Mouse (Mus musculus): ENCODE measurements at regions not wholly inside any gene's neighbourhood (a gene's known extent, or its start where the extent isn't known, plus 50 kb on each side); places are given as distances from the start of the nearest gene placed in this dataset.
A peak's percentile ranks its signal among the peaks of the same experiment; 100 is the strongest.
"Not testable (repeated sequence)": the region's sequence is repeated elsewhere in the genome, so short reads cannot be mapped to it uniquely, and the experiment has no call there.

DNA sequence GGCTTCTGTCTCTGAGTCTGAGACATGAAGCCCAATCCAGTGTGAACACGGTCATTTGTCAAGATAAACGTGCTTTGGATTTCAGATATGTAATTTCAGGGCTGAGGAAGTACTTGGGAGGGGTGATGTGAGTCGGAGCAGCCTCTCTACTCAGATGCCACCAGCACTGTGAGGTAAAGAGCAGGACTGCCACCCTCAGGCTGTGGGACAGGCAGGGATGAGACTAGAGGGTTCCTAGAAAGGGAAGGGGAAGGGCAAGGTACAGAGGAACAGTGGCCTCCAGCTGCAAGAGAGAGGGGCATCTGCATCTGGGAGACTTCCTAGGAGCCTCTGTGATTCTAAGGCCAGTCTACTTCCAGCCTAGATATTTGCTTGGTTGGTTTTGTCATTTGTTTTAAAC is 78.7 kb upstream of the Csrp2 start:
- 68% methylated on average over 3 of the region's 3 CpGs for WGBS
- Histone ChIP-seq H3K4me1 (ENCODE audit: control insufficient read depth, insufficient read depth, low read depth, low read length) (no peaks in the 10 kb centered on the region), H3K9ac (ENCODE audit: low read depth, low read length) (no peak overlapping the region), H3K27me3 (replicated peaks; ENCODE audit: control insufficient read depth, insufficient read depth, low read length) (no peaks in the 10 kb centered on the region), H3K36me3 (ENCODE audit: control insufficient read depth, insufficient read depth, low read length) (no peaks in the 10 kb centered on the region), H3K27ac (ENCODE audit: low read depth, low read length) (no peak overlapping the region), H3K4me3 (ENCODE audit: low read length) (no peak overlapping the region), H3K4me2 (ENCODE audit: low read length) (no peak overlapping the region), H3K9me3 (ENCODE audit: control insufficient read depth, low read length) (no peaks in the 10 kb centered on the region)
- ATAC-seq, result no peak

DNA sequence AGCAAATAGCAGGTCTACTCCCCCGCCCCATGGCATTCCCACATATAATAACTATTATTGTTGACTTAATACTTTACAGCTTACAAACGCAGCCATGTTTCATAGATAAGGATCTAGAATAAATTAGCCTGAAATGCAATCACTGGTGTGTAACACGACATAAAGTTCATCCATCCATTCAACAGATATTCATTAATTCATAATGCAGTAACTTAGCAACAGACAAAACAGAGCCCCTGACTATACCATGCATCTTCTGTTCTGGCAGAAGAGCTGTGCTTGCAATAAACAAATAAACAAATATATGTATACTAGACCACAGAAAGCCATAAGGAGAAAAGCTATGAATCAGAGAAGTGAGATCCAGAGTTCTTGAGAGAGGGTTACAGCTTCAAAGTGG is 77.9 kb upstream of the Csrp2 start:
- Histone ChIP-seq H3K27ac (ENCODE audit: low read depth, low read length) (no peak overlapping the region), H3K27me3 (replicated peaks; ENCODE audit: control insufficient read depth, insufficient read depth, low read length) (no peaks in the 10 kb centered on the region), H3K9me3 (ENCODE audit: control insufficient read depth, low read length) (no peaks in the 10 kb centered on the region), H3K4me2 (ENCODE audit: low read length) (no peak overlapping the region), H3K36me3 (ENCODE audit: control insufficient read depth, insufficient read depth, low read length) (no peaks in the 10 kb centered on the region), H3K9ac (ENCODE audit: low read depth, low read length) (no peak overlapping the region), H3K4me3 (ENCODE audit: low read length) (no peak overlapping the region), H3K4me1 (ENCODE audit: control insufficient read depth, insufficient read depth, low read depth, low read length) (no peaks in the 10 kb centered on the region)
- no peak for ATAC-seq
- WGBS, result 66% methylated on average over 3 of the region's 3 CpGs

DNA sequence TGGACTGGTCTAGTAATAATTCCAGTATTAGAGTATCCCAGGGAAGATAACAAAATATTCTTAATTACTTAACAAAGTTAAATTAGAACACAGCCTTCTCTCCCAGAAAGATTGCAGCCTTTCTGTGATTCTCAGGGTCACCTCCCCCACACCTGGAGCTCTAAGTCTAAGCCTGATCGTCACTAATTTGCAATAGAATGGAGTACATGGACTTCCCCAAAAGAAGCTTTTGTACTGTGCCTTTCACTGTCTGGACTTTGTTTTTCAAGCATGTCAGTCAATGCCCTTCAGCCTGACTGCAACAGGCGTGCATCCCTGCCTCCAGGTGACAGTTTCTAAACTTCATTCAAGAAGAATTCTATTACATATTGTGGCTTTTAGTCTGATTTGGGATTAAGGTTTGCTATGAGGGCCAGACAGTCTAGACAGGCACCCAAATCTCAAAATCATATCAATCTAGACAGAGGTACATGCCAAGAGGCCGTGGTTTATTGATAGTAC is 64.9 kb upstream of the Csrp2 start:
- H3K4me2 ChIP-seq (ENCODE audit: low read length); ATAC-seq; H3K9me3 ChIP-seq (ENCODE audit: control insufficient read depth, low read length); H3K27ac ChIP-seq (ENCODE audit: low read depth, low read length); H3K4me1 ChIP-seq (ENCODE audit: control insufficient read depth, insufficient read depth, low read depth, low read length); H3K9ac ChIP-seq (ENCODE audit: low read depth, low read length); H3K27me3 ChIP-seq (replicated peaks; ENCODE audit: control insufficient read depth, insufficient read depth, low read length); H3K4me3 ChIP-seq (ENCODE audit: low read length); H3K36me3 ChIP-seq (ENCODE audit: control insufficient read depth, insufficient read depth, low read length): not testable (repeated sequence)
- WGBS, result 54% methylated on average over 3 of the region's 3 CpGs

DNA sequence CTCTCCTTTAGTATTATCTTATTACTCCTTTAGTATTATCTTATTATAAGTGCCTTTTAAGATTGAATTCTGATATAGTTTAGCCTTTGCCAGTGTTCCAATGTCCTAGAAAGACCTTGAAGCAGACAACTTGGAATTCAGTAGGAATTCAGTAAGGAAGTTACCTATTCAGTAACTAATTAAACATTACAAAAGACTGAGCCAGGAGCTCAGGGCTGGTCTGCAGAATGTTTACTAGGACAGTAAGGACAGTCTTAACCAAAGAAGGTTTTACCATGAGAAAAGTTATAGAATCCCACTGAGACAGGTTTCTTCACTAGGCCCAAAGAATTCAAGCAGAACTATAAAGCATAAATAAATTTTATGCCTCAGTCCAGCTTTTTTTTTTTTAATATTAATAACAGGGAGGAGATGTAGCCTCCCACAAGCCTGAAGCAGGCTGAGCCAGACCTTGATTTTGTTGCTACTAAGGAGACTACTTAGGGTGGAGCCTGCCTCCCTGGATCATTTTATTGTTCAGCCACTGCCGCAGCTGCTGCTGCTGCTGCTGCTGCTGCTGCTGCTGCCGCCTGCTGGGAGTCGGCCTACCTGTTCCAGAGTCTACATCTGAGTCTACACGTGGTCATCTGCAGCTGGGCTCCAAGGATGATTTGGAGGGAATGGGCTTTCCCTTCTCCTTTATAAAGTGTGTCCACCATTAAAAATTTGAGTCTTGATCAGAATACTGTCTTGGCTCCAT is 63.8 kb upstream of the Csrp2 start:
- H3K9ac ChIP-seq (ENCODE audit: low read depth, low read length); H3K9me3 ChIP-seq (ENCODE audit: control insufficient read depth, low read length); ATAC-seq; H3K27me3 ChIP-seq (replicated peaks; ENCODE audit: control insufficient read depth, insufficient read depth, low read length); H3K4me2 ChIP-seq (ENCODE audit: low read length); H3K4me3 ChIP-seq (ENCODE audit: low read length); H3K27ac ChIP-seq (ENCODE audit: low read depth, low read length); H3K36me3 ChIP-seq (ENCODE audit: control insufficient read depth, insufficient read depth, low read length); H3K4me1 ChIP-seq (ENCODE audit: control insufficient read depth, insufficient read depth, low read depth, low read length): not testable (repeated sequence)
- 31% methylated on average over 4 of the region's 4 CpGs for WGBS

DNA sequence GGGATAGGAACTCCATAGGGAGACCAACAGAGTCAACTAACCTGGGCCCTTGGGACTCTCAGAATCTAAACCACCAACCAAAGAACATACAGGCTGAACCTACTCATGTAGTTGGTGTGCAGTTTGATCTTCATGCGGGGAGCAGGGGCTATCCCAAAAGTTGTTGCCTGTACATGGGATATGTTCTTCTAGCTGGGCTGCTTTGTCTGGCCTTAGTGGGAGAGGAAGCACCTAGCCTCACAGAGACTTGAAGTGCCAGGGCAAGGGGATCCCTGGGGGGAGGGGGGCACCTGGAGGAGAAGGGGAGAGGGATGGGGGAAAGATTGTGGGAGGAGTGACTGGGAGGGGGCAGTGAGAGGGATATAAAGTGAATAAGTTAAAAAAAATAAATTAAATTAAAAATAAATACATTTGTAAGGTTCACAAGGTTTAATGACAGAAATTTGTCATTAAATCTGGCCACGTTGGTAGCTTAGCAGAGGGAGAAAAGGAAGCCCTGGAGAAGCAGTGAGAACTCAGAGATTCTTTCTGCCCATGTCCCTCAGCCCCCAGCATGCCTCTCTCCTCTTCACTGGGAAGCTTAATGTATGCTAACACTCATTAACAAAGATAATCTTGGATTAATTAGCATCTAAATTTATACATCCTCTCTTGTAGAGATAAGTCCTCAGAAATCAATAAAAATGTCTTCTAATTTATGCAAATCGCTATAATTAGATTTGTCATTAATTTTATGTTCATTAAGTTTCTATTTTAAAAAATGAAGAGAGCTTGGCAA is 62.1 kb upstream of the Csrp2 start:
- H3K27ac ChIP-seq (ENCODE audit: low read depth, low read length), result no peak overlapping the region
- no peaks in the 10 kb centered on the region for H3K27me3 ChIP-seq (replicated peaks; ENCODE audit: control insufficient read depth, insufficient read depth, low read length)
- WGBS, result 62% methylated on average over 3 of the region's 3 CpGs
- no peaks in the 10 kb centered on the region; the same call in 1 of the 2 replicates for H3K4me1 ChIP-seq (ENCODE audit: control insufficient read depth, insufficient read depth, low read depth, low read length)
- no peaks in the 10 kb centered on the region for H3K9me3 ChIP-seq (ENCODE audit: control insufficient read depth, low read length)
- H3K36me3 ChIP-seq (ENCODE audit: control insufficient read depth, insufficient read depth, low read length), result no peaks in the 10 kb centered on the region
- no peak overlapping the region for H3K4me2 ChIP-seq (ENCODE audit: low read length)
- no peak overlapping the region for H3K9ac ChIP-seq (ENCODE audit: low read depth, low read length)
- H3K4me3 ChIP-seq (ENCODE audit: low read length), result no peak overlapping the region
- ATAC-seq, result peak; percentile 71

DNA sequence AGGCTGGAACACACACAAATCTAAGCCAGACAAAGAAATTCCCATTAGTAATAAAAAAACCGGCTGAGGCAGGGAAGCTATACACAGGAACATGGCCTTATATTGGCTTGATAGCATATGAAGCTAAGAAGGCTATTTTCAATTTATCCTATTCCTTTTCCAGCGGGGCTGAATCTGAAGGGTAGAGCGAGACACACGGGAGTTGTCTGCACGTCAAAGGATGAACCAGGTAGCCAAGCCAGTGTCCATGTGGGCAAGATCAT is 61.6 kb upstream of the Csrp2 start:
- no peak overlapping the region for H3K4me2 ChIP-seq (ENCODE audit: low read length)

DNA sequence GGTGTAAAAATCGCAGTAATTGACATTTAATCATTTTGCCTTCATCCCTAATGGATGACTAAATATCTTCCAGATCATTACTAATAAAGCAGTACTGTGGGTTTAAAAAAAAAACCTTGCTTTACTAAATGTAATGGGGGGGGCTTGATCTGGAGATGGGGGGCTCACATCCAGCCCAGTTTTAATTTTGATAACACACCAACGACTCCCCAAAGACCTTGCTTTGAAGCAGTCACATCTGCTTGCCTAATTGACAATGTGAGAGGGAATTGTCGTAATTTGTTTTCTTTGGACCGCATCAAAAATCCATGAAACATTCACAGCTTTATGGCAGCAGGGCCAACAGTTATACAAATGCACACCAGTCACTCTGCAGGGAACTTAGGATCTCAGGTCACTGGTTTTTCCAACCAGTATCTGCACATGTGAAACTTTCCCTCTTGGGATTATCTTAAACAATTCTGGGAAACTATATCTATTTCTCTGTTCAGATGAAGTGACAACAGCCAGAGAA is 61.1 kb upstream of the Csrp2 start:
- Histone ChIP-seq H3K4me1 (ENCODE audit: control insufficient read depth, insufficient read depth, low read depth, low read length) (no peaks in the 10 kb centered on the region; the same call in 1 of the 2 replicates), H3K9me3 (ENCODE audit: control insufficient read depth, low read length) (no peaks in the 10 kb centered on the region), H3K4me3 (ENCODE audit: low read length) (no peak overlapping the region), H3K4me2 (ENCODE audit: low read length) (no peak overlapping the region), H3K27ac (ENCODE audit: low read depth, low read length) (peak overlapping the region; percentile 11; the same call in 1 of the 2 replicates), H3K9ac (ENCODE audit: low read depth, low read length) (no peak overlapping the region), H3K36me3 (ENCODE audit: control insufficient read depth, insufficient read depth, low read length) (no peaks in the 10 kb centered on the region), H3K27me3 (replicated peaks; ENCODE audit: control insufficient read depth, insufficient read depth, low read length) (no peaks in the 10 kb centered on the region)
- no peak for ATAC-seq
- WGBS, result 41% methylated on average over 4 of the region's 4 CpGs

More for the DNA sequence above, 61.6 kb upstream of the Csrp2 start:
- H3K9ac ChIP-seq (ENCODE audit: low read depth, low read length), result no peak overlapping the region
- H3K27me3 ChIP-seq (replicated peaks; ENCODE audit: control insufficient read depth, insufficient read depth, low read length), result no peaks in the 10 kb centered on the region
- 51% methylated on average over 5 of the region's 5 CpGs for WGBS
- no peaks in the 10 kb centered on the region; the same call in 1 of the 2 replicates for H3K4me1 ChIP-seq (ENCODE audit: control insufficient read depth, insufficient read depth, low read depth, low read length)
- H3K36me3 ChIP-seq (ENCODE audit: control insufficient read depth, insufficient read depth, low read length), result no peaks in the 10 kb centered on the region
- H3K27ac ChIP-seq (ENCODE audit: low read depth, low read length), result peak overlapping the region; percentile 11; the same call in 1 of the 2 replicates
- no peak overlapping the region for H3K4me3 ChIP-seq (ENCODE audit: low read length)
- H3K9me3 ChIP-seq (ENCODE audit: control insufficient read depth, low read length), result no peaks in the 10 kb centered on the region
- ATAC-seq, result peak; percentile 71

DNA sequence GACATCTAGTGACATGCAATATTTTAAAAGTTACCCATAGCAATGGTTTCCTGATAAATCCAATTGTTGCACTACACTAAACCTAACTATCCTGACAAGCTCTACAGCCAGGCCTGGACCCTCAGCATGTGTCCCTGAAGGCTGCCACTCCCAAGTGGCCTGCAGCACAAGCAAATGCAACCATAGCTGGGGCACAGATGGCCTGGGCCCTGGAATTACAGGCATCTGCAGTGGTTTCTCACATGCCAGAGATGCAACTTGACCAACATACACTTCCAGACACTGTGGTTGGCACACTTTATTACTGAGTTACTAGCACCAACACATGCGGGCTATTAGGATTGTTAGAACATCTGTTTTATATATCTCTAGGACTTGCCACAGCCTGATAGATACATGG is 60.3 kb upstream of the Csrp2 start:
- Histone ChIP-seq H3K4me2 (ENCODE audit: low read length) (no peak overlapping the region), H3K36me3 (ENCODE audit: control insufficient read depth, insufficient read depth, low read length) (no peaks in the 10 kb centered on the region), H3K9ac (ENCODE audit: low read depth, low read length) (no peak overlapping the region), H3K4me1 (ENCODE audit: control insufficient read depth, insufficient read depth, low read depth, low read length) (no peaks in the 10 kb centered on the region; the same call in 1 of the 2 replicates), H3K4me3 (ENCODE audit: low read length) (no peak overlapping the region), H3K9me3 (ENCODE audit: control insufficient read depth, low read length) (no peaks in the 10 kb centered on the region), H3K27me3 (replicated peaks; ENCODE audit: control insufficient read depth, insufficient read depth, low read length) (no peaks in the 10 kb centered on the region), H3K27ac (ENCODE audit: low read depth, low read length) (no peak overlapping the region)
- WGBS, result 79% methylated on average over 1 of the region's 1 CpGs
- no peak for ATAC-seq

Measured in hindbrain, embryonic 16.5 days (tissue).